ENCODE assay signal across 8 mouse cellular contexts in genomic region chr16:11066029-11066832, GRCm38 (mm10). TPM values are rescaled to one million over a fixed set of nuclear protein-coding genes. Genes with fewer than 3 reads are reported as not detected.
DNase-seq lines count a peak whose midpoint lies in the region; ATAC-seq and TF ChIP-seq lines count a peak whose summit lies in the region.

Gene Litaf (minus strand): TSS chr16:11066157.

- H3K4me2 ChIP-seq in heart, embryonic 12.5 days: peak within 1 kb of the TSS; percentile 75
- peak within 1 kb of the TSS; percentile 92 for H3K4me2 ChIP-seq in kidney, postnatal 0 days (ENCODE audit: low read length)
- H3K4me2 ChIP-seq in liver, embryonic 11.5 days: peak within 1 kb of the TSS; percentile 99
- peak within 1 kb of the TSS; percentile 82 for H3K4me2 ChIP-seq in stomach, embryonic 14.5 days (replicated peaks; ENCODE audit: low read depth, low read length)

- peak; percentile 97 for DNase-seq in CD4-positive helper T cell, adult 2 months (ENCODE audit: low read depth, low spot score)
- DNase-seq in brain, embryonic 18.5 days (ENCODE audit: low read depth, low spot score): peak; percentile 96
- DNase-seq in kidney, postnatal 0 days (ENCODE audit: low spot score): peak; percentile 99
- peak; percentile 96 for DNase-seq in liver, embryonic 11.5 days (ENCODE audit: low spot score)
- peak; percentile 99 for DNase-seq in naive thymus-derived CD4-positive, alpha-beta T cell, adult 2 months (ENCODE audit: low read depth)

- H3K27me3 ChIP-seq in heart, embryonic 12.5 days (replicated peaks): no peaks in the 10 kb centered on the region
- H3K27me3 ChIP-seq in kidney, postnatal 0 days (ENCODE audit: insufficient read depth, low read length): no peaks in the 10 kb centered on the region
- peaks cover 19% of the 10 kb centered on the region for H3K27me3 ChIP-seq in liver, embryonic 11.5 days (replicated peaks; ENCODE audit: control insufficient read depth, insufficient read depth, low read length)
- no peaks in the 10 kb centered on the region for H3K27me3 ChIP-seq in stomach, embryonic 14.5 days (ENCODE audit: control insufficient read depth, insufficient read depth, low read length)

- peak; percentile 53 for TF ChIP-seq CTCF in kidney, postnatal 0 days (IDR thresholded peaks at IDR 0.05; ENCODE audit: low read depth)

- WGBS in heart, embryonic 12.5 days: under 1% methylated on average over 77 of the region's 78 CpGs
- WGBS in kidney, postnatal 0 days: under 1% methylated on average over 72 of the region's 78 CpGs
- WGBS in liver, embryonic 11.5 days: under 1% methylated on average over 75 of the region's 78 CpGs
- under 1% methylated on average over 78 of the region's 78 CpGs for WGBS in stomach, embryonic 14.5 days

- H3K4me1 ChIP-seq in heart, embryonic 12.5 days (replicated peaks): peaks cover 76% of the 10 kb centered on the region
- H3K4me1 ChIP-seq in kidney, postnatal 0 days (replicated peaks; ENCODE audit: insufficient read depth, low read length): peaks cover 27% of the 10 kb centered on the region
- peaks cover 19% of the 10 kb centered on the region; the same call in 1 of the 2 replicates for H3K4me1 ChIP-seq in liver, embryonic 11.5 days (replicated peaks; ENCODE audit: control insufficient read depth, insufficient read depth, low read length)
- peaks cover 45% of the 10 kb centered on the region for H3K4me1 ChIP-seq in stomach, embryonic 14.5 days (ENCODE audit: control insufficient read depth, insufficient read depth, low read length)

- H3K36me3 ChIP-seq in heart, embryonic 12.5 days: peaks cover 4% of the 10 kb centered on the region; the same call in 1 of the 2 replicates
- H3K36me3 ChIP-seq in kidney, postnatal 0 days (ENCODE audit: insufficient read depth, low read length): no peaks in the 10 kb centered on the region
- H3K36me3 ChIP-seq in liver, embryonic 11.5 days (ENCODE audit: control insufficient read depth, insufficient read depth, low read length): no peaks in the 10 kb centered on the region
- H3K36me3 ChIP-seq in stomach, embryonic 14.5 days (ENCODE audit: control insufficient read depth, insufficient read depth, low read length): no peaks in the 10 kb centered on the region

- ATAC-seq in erythroid progenitor cell, adult 5-6 weeks (replicated peaks; ENCODE audit: low FRiP score, poor library complexity, severe bottlenecking): peak; percentile 93
- ATAC-seq in heart, embryonic 12.5 days (ENCODE audit: insufficient number of reproducible peaks, low FRiP score): peak; percentile 94
- peak; percentile 97 for ATAC-seq in kidney, postnatal 0 days (replicated peaks; ENCODE audit: low FRiP score, low read depth)
- ATAC-seq in liver, embryonic 11.5 days (replicated peaks; ENCODE audit: low FRiP score): peak; percentile 96
- peak; percentile 97 for ATAC-seq in stomach, embryonic 14.5 days (ENCODE audit: insufficient number of reproducible peaks, insufficient read depth, low FRiP score, low read depth)

- H3K4me3 ChIP-seq in heart, embryonic 12.5 days: peak within 1 kb of the TSS; percentile 69
- peak within 1 kb of the TSS; percentile 73 for H3K4me3 ChIP-seq in kidney, postnatal 0 days (replicated peaks; ENCODE audit: low read depth, low read length)
- H3K4me3 ChIP-seq in liver, embryonic 11.5 days (ENCODE audit: low read depth, low read length): peak within 1 kb of the TSS; percentile 70
- H3K4me3 ChIP-seq in stomach, embryonic 14.5 days (ENCODE audit: low read depth, low read length): peak within 1 kb of the TSS; percentile 91

- H3K27ac ChIP-seq in heart, embryonic 12.5 days (ENCODE audit: poor library complexity, severe bottlenecking): peak within 1 kb of the TSS; percentile 89
- peak within 1 kb of the TSS; percentile 94 for H3K27ac ChIP-seq in kidney, postnatal 0 days
- H3K27ac ChIP-seq in liver, embryonic 11.5 days (ENCODE audit: low read depth, low read length): peak within 1 kb of the TSS; percentile 71
- H3K27ac ChIP-seq in stomach, embryonic 14.5 days (ENCODE audit: low read length): peak within 1 kb of the TSS; percentile 94

- H3K9ac ChIP-seq in heart, embryonic 12.5 days: peak within 1 kb of the TSS; percentile 87
- H3K9ac ChIP-seq in kidney, postnatal 0 days (ENCODE audit: low read depth, low read length): peak within 1 kb of the TSS; percentile 90
- H3K9ac ChIP-seq in liver, embryonic 11.5 days (ENCODE audit: low read depth, low read length): peak within 1 kb of the TSS; percentile 73
- H3K9ac ChIP-seq in stomach, embryonic 14.5 days (replicated peaks; ENCODE audit: low read depth, low read length): peak within 1 kb of the TSS; percentile 89

- H3K9me3 ChIP-seq in heart, embryonic 12.5 days (replicated peaks): no peaks in the 10 kb centered on the region
- no peaks in the 10 kb centered on the region for H3K9me3 ChIP-seq in kidney, postnatal 0 days (replicated peaks; ENCODE audit: low read length)
- no peaks in the 10 kb centered on the region for H3K9me3 ChIP-seq in liver, embryonic 11.5 days (ENCODE audit: control insufficient read depth, low read length)
- no peaks in the 10 kb centered on the region for H3K9me3 ChIP-seq in stomach, embryonic 14.5 days (ENCODE audit: control insufficient read depth, low read depth, low read length)

RNA-seq across cellular contexts. Expression of gene Litaf, which starts in this region (rescaled TPM):
- total RNA-seq in erythroid progenitor cell, adult 5-6 weeks (2015; ENCODE audit: low replicate concordance): 20.9 and 22.2 TPM in 2 replicates
- 10.0 and 13.1 TPM in 2 replicates for total RNA-seq in erythroid progenitor cell, adult 5-6 weeks (2017; ENCODE audit: low replicate concordance)
- 63.6 and 64.5 TPM in 2 replicates for polyA plus RNA-seq in heart, embryonic 12.5 days (2016; fragmentation: Nextera tagmentation; extraction: Ambion mirVana)
- polyA plus RNA-seq in kidney, postnatal 0 days (2015; fragmentation: Nextera tagmentation; extraction: Ambion mirVana): 137 and 145 TPM in 2 replicates
- polyA plus RNA-seq in liver, embryonic 11.5 days (2014; fragmentation: Nextera tagmentation; extraction: Ambion mirVana): 53.6 and 56.0 TPM in 2 replicates
- polyA plus RNA-seq in stomach, embryonic 14.5 days (2014; fragmentation: Nextera tagmentation; extraction: Ambion mirVana): 105 and 107 TPM in 2 replicates

Comparison
In these comparisons a context has a peak if more than half of its experiments do, and no peak if none do; other contexts are left out.
1. Peak in every context shown above with its lines: DNase-seq, ATAC-seq, H3K4me3 ChIP-seq and H3K27ac ChIP-seq.